Mouse (Mus musculus) ovary, postnatal 14 days (tissue): ENCODE results near the gene Mars.
"Not testable (repeated sequence)": the region's sequence is repeated elsewhere in the genome, so short reads cannot be mapped to it uniquely, and the experiment has no call there.

Experiments used
- DNase-seq: peaks from one replicate; pipeline ENCODE4 v3.0.0; 2022; ENCODE audit warnings: low spot score

Gene Mars

DNA sequence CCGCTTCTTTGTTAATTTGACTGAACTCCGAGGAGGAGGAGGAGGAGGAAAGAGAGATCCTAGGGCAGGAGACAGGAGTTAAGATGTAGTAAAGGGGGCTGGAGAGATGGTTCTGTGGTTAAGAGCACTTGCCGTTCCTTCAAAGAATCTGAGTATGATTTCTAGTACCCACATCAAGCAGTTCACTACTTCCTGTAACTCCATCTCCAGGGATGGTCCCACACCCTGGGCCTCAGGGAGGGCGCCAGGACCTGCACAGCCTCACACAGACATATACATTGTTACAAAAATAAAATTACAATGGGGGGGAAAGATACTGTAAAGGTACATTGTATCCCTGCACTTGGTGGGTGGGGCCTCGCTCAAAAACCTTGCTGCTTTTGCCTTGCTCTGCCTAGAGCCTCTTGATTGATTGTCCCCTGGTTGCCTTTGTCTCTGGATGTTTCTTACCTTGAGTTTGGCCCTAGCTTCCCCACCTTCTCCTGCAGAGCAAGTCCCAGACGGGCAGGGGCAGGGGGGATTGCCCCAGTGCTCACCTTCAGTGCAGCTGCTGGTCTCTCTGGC, 26.0 kb upstream of the Mars start:
- DNase-seq, result no peak

DNA sequence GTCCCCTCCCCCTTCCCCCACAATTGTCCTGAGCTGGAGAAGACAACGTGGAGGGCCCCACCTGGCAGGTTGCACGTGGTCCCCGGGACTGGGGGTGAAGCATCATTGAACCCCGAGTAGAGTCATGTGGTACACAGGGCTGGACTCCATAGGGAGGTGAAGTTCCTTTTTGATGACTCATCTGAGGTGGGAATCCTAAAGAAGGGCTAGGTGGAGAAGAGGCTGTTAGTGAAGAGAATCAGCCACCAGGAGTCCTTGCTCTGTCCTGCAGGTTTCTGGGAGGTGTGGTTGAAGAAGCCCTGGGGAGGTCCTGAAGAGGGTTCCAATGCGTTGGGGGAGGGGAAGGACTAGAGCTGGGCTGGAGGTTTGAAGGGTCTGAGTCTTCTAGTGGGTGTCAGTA, 25.4 kb upstream of the Mars start:
- DNase-seq, result no peak

DNA sequence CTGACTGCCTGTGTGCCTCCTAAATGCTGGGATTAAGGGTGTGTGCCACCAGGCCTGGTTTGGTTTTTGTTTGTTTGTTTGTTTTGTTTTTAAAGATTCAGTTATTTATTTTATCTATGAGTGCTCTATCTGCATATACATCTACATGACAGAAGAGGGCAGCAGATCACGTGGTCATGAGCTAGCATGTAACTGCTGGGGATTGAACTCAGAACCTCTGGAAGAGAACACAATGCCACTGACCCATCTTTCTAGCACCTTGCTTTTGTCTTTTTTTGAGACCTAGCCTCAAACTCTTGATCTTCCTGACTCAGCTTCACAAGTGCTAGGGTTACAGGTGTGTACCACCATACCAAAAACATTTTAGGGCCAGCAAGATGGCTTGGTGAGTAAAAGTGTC, 23.7 kb upstream of the Mars start:
- no peak for DNase-seq

DNA sequence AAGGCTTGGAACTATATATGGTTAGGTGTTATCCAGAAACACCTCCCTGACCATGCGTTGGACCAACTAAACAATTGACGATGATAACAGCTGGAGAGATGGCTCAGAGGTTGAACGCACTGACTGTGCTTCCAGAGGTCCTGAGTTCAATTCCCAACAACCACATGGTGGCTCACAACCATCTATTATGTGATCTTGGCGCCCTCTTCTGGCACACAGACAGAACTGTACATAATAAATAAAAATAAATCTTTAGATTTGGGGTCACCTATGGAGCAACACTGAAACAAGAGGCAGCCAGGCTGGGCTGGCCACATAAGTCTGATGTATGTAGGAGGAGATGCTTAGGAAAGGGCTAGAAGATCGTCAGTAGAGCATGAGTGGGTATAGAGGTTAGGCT, 21.6 kb upstream of the Mars start:
- DNase-seq, result no peak

DNA sequence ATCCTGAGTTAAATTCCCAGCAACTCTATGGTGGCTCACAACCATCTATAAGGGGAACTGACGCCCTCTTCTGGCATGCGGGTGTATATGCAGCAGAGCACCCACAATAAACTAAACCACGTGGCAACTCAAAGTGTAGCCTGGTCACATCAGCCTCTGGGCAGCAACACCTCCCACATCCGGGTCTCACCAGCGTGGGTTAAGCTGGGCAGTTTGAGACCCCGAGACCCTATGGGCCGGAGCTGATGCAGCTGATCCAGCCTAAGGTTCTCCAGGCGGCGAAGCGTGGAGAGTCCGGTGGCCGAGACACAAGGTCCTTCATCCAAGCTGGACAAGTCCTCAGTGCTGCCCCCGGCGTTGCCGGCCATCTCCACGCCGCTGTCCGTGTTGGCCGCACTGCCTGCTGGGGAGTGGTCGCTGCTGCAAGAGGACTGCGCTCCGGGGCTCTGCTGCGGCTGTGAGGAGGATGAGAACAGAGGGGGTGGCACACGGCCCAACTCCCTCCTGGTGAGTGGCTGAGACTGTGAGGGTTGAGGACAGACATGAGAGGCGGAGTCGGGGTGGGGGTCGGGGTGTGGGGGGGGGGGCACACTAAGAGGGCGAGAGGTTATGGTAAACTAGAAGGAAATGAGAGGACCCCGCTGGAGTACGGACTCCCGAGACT, 20.8 kb upstream of the Mars start:
- DNase-seq, result no peak

DNA sequence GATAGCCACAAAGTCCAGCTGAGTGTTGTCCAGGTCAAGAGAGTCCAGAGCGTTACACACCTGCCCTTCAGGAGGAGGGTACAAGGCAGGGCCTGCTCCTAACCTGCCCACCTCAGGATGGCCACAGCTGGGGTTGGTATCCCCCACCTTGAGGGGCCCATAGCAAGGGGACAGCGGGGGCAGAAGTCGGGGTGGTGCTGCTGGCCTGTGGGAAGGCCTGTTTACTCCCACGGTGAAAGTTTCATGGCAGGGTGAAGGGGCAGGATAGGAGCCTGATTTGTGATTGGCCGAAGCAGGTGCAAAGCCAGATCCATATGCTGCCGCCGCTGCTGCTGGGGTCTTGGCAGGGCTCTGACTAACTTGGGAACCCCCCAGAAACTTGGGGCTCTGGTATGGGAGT, 18.6 kb upstream of the Mars start:
- DNase-seq, result no peak

DNA sequence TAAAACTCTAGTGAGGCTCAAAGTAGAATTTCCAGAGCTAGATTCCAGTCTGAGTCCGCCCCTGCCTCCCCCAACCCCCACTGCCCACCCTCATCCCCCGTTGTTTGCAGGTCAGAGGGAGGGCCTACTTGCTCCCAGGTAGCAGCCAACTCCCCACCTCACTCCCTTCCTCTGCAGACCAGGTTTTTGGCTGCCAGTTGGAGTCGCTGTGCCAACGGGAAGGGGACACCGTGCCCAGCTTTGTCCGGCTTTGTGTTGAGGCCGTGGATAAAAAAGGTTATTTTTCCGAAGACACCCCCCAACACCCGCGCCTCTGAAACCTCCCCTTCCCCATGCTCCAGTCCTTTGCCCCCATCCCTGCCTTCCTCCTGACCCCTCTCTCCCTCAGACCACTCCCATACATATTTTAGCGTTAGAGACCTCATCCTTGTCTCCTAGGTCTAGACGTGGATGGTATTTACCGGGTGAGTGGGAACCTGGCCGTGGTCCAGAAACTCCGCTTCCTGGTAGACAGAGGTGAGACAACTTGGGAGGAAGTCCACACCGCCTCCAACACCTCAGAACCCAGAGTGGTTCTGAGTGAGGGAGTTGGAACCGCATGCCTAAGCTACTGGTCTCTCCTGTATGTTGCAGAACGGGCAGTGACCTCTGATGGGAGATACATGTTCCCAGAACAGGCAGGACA, 16.0 kb upstream of the Mars start:
- no peak for DNase-seq

DNA sequence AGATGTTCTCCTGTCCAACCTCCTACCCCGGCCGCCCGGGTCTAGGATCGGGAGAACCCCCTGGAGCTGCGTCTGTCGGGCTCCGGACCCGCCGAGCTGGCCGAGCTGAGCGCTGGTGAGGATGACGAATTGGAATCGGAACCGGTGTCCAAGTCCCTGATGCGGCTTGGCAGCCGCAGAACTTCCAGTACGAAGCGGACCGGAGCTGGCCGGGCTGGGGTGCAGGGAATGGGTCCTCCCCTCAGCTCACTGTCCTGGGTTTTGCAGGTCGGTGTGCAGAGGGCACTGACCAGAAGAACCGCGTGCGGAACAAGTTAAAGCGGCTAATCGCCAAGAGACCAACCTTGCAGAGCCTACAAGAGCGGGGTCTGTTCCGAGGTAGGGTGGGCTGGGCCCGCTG, 15.2 kb upstream of the Mars start:
- DNase-seq, result no peak

DNA sequence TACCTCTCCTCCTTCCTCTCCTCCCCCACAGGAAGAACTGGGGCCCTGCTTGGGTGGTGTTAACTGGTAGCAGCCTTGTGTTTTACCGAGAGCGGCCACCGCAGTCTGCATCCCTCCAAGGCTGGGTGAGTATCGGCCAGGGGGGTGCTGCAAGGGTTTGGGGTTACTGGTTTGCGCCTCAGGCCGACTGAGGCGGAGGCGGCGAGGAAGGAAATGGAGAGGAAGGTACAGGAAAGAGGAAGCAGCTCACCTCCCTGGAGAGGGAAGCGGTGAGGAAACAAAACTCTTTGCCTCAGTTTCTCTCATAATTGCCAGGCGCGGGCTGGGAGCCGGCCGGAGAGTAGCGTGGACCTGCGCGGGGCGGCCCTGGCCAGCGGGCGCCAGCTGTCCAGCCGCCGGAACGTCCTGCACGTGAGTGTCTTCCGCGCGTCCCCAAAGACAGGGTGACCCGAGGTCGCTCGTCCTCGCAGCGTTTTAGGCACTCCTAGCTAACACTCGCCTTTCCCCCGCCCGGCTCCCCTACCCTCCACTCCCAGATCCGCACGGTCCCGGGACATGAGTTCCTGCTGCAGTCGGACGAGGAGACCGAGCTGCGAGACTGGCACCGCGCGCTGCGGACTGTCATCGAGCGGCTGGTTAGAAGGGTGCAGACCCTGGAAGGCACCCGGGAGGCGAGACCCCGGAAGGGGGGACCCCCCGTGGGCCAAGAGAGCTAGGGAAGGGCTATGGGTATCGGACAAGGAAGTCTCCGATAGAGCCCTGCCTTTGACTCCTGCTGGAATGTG, 14.6 kb upstream of the Mars start:
- no peak for DNase-seq

DNA sequence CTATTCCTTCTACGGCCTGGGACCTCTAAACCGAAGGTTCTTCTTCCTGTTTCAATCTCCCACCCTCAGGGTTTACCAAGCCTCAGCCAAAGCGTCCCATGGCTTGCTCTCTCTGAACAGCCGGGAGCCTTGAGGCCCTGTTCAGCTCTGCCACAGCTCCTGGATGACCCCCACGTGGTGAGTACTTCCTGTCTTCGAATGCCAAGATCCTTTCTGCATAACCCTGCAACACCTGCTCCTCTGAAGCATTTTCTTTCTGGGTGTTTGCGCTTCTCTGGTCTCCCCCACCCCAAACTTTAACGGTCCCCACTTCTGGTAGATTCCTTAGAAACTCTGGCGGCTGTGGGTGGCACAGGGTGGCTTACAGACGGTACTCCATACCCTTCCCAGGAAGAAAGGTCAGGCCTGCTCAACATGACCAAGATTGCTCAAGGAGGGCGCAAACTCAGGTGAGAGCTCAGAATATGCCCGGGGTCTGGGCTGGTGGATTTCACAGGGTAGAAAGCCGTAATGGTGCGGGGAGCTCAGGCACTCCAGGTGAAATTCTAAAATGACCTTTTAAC, 13.9 kb upstream of the Mars start:
- no peak for DNase-seq

DNA sequence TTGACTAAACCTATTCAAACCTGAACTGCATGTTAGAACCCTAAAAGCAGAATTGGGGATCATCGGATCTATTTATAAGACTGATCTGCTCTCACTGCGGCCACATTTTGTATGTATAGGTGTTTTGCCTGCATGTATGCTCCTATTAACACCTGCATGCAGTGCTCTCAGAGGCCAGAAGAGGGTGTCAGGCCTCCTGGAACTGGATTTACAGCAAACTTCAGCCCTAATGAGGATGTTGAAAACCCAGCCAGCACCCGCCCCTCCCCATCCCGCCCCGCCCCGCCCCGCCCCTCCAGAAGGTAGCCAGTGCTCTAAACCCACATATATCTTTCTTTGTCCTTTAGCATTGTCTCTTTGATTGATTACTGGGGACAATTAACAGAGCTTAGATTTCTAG, 12.9 kb upstream of the Mars start:
- no peak for DNase-seq

DNA sequence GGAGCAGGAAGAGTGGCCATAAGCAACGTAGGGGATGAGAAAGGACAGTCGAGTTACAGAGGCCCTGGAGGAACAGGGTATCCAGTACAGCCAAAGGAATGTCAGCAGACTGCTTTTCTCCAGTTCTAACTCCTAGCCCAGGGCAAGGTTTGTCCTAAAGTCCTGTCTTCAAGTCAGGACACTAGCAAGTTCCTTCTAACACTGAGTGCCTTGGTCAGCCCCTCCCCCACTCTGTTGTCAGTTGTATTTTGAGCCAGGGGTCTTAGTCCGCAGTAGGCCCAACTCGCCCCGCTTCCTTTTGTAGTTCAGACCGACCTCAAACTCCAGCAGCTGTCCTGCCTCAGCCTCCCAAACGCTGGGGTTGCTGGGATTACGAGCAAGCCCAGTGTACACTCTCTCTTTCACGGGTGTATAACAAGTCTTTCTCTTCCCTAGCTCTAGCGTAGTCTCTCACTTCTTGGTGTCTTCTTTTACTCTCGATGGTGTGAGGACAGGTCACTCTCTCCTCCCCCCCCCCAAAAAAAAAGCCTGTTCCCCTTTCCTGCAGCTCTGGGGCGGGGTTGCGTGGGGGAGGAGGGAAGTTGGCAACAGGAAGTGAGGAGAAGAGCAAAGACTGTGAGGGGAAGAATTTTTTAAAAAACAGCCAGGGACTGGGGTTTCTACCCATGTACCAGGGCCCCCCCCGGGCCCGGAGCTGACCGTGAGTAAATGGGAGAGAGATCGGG, 11.7 kb upstream of the Mars start:
- DNase-seq, result no peak

DNA sequence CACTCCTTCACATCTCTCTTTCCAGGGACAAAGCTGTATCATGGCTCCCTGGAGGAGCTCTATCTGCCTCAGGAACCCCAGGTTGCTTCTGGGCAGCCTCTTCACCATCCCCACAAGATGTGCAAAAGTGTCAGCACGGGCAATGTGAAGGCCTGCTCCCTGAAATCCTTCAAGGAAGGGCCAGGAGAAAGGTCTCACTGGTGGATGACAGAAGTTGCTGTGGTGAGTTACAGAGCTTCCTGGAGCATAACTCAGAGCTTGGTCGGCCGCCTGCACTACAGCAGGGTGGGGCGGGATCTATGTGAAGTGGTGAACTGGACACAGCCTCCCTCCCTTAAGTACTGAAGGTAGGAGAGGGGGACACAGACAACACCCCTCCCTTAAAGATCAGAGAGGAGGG, 11.1 kb upstream of the Mars start:
- DNase-seq, result no peak

DNA sequence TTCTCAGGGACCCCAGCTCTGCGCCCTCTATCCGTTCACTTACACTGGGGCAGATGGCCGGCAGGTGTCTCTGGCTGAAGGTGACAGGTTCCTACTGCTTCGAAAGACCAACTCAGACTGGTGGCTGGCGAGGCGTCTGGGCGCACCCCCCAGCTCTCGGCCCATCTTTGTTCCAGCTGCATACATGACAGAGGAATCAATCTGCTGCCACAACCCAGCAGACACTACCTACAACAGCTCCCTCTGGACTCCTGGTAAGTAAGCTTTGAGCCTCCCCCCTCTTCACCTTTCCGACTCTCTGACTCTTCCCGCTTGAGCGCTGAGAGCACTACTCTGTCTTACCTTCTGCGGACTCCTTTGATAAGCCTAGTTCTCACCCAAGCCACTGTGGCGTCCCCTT, 10.6 kb upstream of the Mars start:
- DNase-seq, result no peak

DNA sequence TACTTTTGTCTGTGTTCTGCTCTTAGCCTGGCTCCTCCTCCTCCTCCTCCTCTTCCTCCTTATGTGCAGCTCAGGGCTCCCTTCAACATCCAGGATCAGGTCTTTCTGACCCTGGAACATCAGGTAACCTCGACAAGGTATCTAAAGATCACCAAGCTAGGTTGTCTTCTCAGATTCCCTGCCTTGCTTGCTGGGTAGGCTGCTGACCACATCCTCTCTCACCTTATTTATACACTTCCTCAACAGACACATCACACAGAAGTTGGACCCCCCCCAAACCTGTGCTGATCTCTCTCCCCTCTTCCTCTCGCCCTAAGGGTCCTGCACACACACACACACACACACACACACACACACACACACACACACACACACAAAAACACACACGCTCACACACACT, 10.0 kb upstream of the Mars start, which contains the start of gene Arhgap9:
Gene Arhgap9 (plus strand): TSS at position 344 of the 400 bp plus-strand sequence.
- no peak for DNase-seq

DNA sequence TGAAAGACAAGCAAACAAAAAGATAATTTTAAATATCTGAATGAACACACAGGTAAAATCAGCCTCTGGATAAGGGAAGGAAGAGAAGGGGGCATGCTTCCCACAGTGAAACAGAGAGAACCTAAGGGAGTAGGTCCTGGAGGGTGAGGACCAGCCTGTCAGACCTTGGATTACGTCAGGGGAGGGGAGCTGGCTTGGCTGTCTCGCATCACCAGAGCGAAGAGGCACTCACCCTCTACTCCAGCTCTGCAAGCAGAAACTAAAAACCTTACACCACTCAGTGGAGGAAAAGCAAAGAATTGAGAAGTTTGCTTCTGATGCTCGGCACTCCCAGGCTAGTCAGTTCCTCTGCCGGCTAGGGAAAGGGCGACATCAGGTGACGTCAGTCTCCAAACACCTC, 8.4 kb upstream of the Mars start:
- no peak for DNase-seq

DNA sequence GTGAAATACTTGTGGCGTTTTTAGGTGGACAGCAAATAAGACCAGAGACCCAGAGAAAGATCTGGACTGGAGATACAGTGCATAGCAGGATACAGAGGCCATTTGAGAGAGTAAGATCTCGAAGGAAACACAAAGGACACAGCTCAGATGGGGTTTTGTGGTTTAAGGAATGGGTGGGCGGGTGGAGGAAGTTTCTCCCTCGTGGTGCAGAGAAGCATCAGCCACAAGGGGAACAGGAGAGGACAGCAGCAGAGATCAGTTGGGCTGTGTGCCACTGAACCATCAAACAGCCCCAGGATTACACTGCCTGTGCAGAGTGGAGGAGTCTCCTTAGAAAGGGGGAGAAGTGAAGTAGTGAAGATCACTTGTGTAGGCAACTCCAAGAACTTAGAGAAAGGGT, 6.4 kb upstream of the Mars start:
- DNase-seq, result no peak

DNA sequence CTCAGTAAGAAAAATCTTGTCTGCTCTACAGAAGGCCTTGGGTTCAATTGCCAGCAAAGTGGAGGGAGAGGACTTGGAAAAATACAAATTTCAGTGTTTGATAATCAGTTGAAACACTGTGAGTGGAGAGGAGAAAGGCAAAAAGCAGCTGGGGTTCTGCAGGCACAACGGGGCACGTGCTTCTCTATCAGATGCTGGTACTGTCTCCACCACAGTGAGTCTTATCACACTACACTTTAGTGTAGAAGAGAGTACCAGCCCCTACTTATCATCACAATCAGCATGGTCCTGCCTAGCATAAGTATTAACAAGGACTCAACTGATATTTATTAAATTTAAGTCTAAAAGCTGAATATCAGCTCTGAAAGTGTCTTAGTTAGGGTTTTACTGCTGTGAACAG, 5.7 kb upstream of the Mars start:
- DNase-seq, result no peak

DNA sequence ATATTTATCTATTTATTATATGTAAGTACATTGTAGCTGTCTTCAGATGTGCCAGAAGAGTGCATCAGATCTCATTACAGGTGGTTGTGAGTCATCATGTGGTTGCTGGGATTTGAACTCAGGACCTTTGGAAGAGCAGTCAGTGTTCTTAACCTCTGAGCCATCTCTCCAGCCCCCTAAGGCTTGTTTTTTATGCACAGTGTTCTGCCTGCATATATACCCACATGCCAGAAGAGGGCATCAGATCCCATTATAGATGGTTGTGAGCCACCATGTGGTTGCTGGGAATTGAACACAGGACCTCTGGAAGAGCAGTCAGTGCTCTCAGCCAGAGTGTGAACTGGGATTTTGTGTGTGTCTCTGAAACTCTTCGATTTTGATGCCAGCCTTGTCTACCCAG, 3.4 kb upstream of the Mars start:
- DNase-seq, result not testable (repeated sequence)

DNA sequence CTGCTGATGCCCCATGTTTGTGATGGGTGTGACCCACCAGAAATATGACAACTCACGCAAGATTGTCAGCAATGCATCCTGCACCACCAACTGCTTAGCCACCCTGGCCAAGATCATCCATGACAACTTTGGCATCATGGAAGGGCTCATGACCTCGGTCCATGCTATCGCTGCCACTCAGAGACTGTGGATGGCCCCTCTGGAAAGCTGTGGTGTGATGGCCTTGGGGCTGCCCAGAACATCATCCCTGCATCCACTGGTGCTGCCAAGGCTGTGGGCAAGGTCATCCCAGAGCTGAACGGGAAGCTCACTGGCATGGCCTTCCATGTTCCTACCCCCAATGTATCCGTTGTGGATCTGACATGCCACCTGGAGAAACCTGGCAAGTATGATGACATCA, 1.9 kb upstream of the Mars start:
- not testable (repeated sequence) for DNase-seq

DNA sequence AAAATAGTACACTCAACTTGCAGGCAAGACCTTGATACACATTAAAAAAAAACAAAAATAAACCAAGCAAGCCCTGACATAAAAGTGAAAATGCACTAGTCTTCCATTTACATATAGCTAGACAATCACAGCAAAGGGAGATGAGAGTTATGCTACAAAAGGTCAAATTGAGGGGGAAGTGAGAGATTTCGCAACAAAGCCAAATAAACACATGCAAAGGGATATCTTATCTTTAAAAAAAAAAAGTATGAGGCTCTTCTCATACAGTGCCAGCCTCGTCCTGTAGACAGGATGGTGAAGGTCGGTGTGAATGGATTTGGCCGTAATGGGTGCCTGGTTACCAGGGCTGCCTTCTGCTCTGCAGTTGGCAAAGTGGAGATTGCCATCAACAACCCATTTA, 1.3 kb upstream of the Mars start:
- no peak for DNase-seq

DNA sequence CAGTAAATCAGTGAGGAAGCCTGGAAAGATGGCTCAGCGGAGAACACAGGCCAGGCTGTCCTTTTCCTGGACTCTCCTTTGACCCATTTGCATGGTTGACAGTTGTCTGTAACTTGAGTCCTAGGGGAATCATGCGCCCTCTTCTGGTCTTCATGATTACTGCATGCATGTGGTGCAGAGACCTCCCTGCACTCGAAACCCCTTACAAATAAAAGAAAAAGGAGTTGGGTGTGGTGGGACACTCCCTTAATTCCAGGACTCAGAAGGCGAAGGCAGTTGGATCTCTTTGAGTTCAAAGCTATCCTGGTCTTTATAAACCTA, 730 bp upstream of the Mars start:
- peak; percentile 73 for DNase-seq
